Mouse (Mus musculus) embryonic fibroblast, embryonic 13.5 days (primary cell): ENCODE results near the gene Ugt1a10. TPM values are rescaled to one million over a fixed set of nuclear protein-coding genes. Genes with fewer than 3 reads are reported as not detected.

Experiments used
- H3K27ac ChIP-seq: 2 replicates; pipeline ENCODE4 v1.5.1; 2012; ENCODE audit warnings: low read length, control low read depth, inconsistent platforms; ENCODE audit not compliant: insufficient read depth
- H3K4me1 ChIP-seq: 2 replicates; pipeline ENCODE4 v1.6.1; 2011; ENCODE audit warnings: low read length; ENCODE audit not compliant: control insufficient read depth, insufficient read depth
- H3K4me3 ChIP-seq: 2 replicates; pipeline ENCODE4 v1.5.1; 2011; ENCODE audit warnings: mild to moderate bottlenecking, control low read depth, low read length; ENCODE audit not compliant: insufficient read depth
- CTCF ChIP-seq: IDR thresholded peaks from 2 replicates; pipeline ENCODE4 v1.5.1; 2011; ENCODE audit warnings: mild to moderate bottlenecking, control low read depth, low read length, moderate library complexity, borderline replicate concordance; ENCODE audit not compliant: insufficient read depth
- POLR2A ChIP-seq: IDR thresholded peaks from 2 replicates; pipeline ENCODE4 v1.6.1; 2011; ENCODE audit warnings: low read depth, mild to moderate bottlenecking, control low read depth, low read length, moderate library complexity
- polyA plus RNA-seq: library from polyadenylated mRNA; stranded (reverse); fragments of >200 nt; gene quantifications from 2 replicates; pipeline ENCODE4 v1.2.4, GENCODE M21; 2011; ENCODE audit warnings: low read depth; ENCODE audit not compliant: missing spikeins, insufficient read length

Gene Ugt1a10
- polyA plus RNA-seq, 1 experiment: not detected

DNA sequence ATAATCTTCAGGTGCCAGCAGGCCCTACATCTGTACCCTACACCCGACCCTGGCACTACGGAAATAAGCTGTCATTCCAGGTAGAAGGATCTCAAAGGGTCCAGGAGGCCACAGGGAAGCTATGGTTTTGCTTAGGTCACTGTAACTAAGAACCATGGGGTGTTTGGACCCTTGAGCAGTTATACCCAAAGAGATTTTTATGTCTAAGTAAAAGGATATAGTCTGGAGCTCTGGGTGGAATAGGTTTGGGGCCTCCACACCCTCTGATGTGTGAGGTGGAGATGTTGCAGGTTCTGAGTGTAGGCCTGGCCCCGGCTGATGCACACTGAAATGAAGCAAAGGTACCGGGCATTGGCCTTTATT lies 179.0 kb downstream of the Ugt1a10 start:
- H3K27ac ChIP-seq: no peak overlapping the region
- H3K4me3 ChIP-seq: no peak overlapping the region
- no peaks in the 10 kb centered on the region for H3K4me1 ChIP-seq
- TF ChIP-seq CTCF (no peak), POLR2A (no peak)

DNA sequence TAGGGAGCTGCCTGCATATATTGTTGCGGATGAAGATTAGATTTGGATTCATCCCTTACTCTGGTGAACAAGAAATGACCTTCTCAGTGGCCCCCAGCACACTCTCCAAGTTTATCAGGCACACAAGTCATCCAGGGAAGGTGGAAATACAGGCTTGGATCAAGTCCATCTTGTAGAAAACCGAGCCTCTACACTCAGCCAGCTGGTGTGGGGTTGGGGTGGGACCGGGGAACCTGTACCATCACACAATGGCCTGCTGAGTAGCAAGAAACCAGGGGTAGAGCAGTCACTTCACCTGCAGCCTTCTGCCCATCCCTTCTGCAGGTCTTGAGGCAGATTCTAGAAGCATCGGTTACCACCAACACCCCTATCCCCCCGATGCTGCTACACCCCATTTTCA lies 179.5 kb downstream of the Ugt1a10 start:
- H3K4me1 ChIP-seq: no peaks in the 10 kb centered on the region
- H3K4me3 ChIP-seq: no peak overlapping the region
- TF ChIP-seq POLR2A: no peak
- no peak for TF ChIP-seq CTCF
- H3K27ac ChIP-seq: no peak overlapping the region

DNA sequence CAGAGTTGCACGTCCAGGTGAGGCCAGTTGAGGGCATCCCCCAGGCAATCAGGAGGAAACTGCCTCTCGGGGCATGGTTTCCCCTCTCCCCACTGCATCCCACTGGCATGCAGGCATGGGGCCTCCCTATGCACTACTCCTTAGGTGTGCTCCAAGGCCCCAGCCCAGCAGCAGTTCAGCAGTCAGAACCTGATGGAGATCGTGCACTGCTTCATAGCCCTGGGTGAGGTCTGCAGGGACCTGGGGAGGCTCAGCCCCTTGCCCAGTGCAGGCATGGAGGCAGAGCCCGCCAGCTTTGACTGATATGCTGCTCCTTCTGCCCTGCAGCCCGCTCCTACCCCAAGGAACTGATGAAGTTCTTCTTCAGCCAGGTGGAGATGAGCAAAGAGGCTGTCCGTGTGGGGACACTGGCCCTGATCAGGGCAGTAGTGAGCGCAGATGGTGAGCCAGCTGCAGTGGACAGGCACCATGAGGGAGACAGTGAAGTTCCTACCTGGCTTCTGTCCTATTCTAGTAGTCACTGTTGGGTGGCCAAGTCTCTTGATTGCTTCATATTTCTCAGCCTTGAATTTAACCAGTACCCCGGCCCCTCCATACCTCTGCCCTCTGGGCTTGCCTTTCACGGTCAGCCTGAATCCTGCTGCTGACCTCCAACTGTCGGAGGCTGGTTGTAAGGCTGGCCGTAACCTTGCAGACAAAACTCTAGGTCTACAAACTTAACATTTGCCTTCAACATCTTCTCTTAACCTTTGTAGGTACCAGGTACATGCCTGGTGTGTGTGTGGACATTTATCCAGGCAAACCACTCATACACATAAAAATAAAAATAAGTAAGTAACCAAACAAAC lies 180.1 kb downstream of the Ugt1a10 start:
- Histone ChIP-seq H3K27ac (no peak overlapping the region), H3K4me1 (no peaks in the 10 kb centered on the region), H3K4me3 (no peak overlapping the region)
- no peak for TF ChIP-seq CTCF
- TF ChIP-seq POLR2A: no peak

DNA sequence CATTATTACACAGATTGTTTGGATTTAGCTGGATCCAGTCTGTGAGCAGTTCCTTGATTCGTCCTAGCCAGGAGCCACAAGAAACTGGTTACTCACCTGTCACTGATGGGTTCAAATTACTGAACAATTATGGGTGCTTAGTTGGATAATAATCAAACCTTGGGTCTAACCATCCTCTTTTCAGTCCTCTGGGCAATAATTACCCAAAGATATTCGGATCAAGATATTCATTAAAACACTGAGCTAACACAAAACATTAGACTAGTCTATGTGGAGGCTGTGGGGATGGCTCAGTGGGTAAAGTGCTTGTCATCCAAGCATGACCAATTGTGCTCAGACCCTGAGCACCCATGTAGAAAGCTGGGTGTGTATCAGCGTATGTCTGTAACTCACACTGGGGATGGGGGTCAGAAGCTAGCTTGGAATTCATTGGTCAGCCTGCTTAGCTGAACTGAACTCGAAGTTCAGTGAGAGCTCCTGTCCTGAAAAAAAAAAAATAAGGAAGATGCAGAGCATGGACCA lies 180.8 kb downstream of the Ugt1a10 start:
- TF ChIP-seq CTCF (no peak), POLR2A (no peak)
- no peaks in the 10 kb centered on the region for H3K4me1 ChIP-seq

DNA sequence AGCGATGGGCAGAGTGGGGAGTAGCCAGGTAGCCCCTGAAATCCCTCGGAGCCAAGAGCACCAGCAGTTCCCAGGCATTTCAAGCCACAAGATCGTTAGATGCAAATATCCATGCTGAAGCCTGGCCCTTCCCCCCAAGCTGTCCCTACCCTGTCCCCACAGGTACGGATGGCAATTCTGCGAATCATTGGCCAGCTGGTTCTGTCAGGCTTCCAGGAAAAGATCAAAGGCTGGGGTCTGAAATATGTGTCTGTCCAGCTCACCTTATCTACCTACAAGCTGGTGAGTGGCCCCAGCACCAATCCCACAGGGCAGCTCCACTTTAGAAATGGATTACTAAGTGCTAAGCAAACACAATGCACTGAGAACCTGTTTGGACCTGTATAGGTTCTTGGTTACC lies 182.1 kb downstream of the Ugt1a10 start:
- Histone ChIP-seq H3K27ac (no peak overlapping the region), H3K4me3 (no peak overlapping the region), H3K4me1 (no peaks in the 10 kb centered on the region)
- TF ChIP-seq POLR2A: no peak
- no peak for TF ChIP-seq CTCF

More for the DNA sequence above, 180.8 kb downstream of the Ugt1a10 start:
- Histone ChIP-seq H3K4me3 (no peak overlapping the region), H3K27ac (no peak overlapping the region)

DNA sequence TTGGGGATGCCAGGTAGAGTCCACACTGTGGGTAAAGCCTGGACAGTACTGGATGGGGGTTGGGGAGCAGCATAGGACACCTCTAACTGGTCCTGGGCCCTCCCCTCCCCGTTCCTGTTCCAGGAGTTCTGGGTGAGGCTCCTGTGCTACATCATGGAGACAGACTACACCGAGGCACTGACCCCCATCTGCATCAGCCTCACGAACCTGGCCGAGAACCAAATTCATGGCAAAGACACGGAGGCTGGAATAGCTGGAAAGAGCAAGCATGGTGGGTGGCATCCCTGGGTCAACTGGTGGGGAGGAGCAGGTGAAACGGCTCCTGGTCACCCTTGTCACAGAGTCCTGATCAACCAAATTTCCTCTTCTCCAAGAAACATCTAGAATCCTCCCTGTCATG lies 183.6 kb downstream of the Ugt1a10 start:
- Histone ChIP-seq H3K4me1 (no peaks in the 10 kb centered on the region), H3K27ac (no peak overlapping the region), H3K4me3 (no peak overlapping the region)
- no peak for TF ChIP-seq POLR2A
- no peak for TF ChIP-seq CTCF

DNA sequence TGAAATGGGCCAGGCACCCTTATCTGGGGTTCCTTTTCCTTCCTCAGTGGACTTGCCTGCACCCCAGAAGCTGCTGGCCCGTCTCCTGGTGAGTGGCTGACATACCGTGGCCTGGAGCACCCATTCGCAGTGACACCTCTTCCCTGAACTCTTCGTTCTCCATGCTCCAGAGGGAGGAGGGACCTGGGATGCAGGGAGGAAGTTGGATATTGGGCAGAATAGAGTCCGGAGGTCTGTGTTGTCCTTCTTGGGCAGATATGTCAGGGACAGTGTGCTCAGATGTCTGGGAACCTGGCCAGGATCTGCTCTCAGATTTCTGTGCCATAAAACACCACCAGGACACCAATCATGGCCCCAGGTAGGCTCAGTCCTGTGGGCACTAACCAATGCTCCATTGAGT lies 184.9 kb downstream of the Ugt1a10 start:
- no peak overlapping the region for H3K4me3 ChIP-seq
- no peak overlapping the region for H3K27ac ChIP-seq
- H3K4me1 ChIP-seq: no peaks in the 10 kb centered on the region
- TF ChIP-seq POLR2A (no peak), CTCF (no peak)

DNA sequence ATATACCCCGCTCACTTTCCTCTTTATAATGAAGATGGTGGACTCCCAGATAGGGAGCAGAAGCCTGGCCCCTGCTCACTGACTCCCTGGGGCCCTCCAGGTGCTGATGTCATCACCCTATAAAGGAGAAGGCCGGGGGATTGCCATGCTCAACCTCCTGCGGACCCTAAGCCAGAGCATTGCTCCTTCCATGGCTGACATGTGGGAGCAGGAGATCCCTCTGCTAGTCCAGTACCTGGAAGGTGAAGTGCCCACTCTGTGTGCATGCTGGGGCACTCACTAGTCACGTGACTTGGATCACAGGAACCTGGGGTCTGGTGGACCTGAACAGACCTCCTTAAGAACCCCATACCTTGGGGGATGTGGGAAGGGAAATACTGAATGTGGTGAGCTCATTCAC lies 185.4 kb downstream of the Ugt1a10 start:
- Histone ChIP-seq H3K27ac (no peak overlapping the region), H3K4me1 (no peaks in the 10 kb centered on the region)
- TF ChIP-seq CTCF (no peak), POLR2A (no peak)

DNA sequence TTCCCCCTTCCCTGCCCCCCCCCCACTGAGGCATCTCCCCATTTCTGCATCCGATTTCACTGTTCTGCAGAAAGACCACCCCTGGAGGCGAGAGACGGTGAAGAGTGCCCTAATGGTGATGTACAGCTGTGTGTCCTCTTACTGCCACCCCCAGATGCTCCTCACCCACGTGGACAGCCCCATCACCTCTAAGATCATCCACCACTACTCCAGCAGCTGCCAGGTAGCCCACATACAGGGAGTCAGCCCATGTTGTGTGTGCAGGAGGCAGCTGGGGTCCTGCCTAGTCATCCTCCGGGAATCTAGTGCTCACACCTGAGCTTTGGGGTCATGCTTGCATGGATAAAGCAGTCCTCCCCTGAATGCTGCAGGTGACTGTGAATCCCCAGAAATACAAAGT lies 188.7 kb downstream of the Ugt1a10 start:
- Histone ChIP-seq H3K4me1 (no peaks in the 10 kb centered on the region), H3K27ac (no peak overlapping the region), H3K4me3 (no peak overlapping the region)
- no peak for TF ChIP-seq POLR2A
- TF ChIP-seq CTCF: no peak

More for the DNA sequence above, 185.4 kb downstream of the Ugt1a10 start:
- H3K4me3 ChIP-seq: no peak overlapping the region

DNA sequence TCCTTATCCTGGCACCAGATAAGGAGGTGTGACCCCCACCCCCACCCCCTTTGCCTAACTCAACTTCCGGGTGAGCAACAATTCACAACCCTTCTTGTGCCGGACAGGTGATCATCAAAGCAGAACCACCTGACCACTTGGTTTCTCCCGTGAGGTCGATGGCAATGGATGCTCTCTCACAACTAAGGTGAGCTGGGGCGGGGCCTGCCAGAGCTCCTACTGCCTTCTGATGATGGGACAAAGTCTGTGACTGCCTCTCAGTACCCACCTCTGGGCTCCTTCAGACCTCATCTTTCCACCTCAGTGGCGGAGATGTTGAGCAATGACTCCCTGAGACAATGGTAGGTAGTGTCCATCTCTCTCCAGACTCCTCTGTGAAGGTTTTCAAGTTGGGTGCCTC lies 190.7 kb downstream of the Ugt1a10 start:
- TF ChIP-seq CTCF (no peak), POLR2A (no peak)
- Histone ChIP-seq H3K4me1 (no peaks in the 10 kb centered on the region), H3K27ac (no peak overlapping the region), H3K4me3 (no peak overlapping the region)
